Mouse (Mus musculus) colon, adult 2 months (tissue): ENCODE data around the gene 4933400A11Rik. TPM values are rescaled to one million over a fixed set of nuclear protein-coding genes. Genes with fewer than 3 reads are reported as not detected.

Experiments
- polyA plus RNA-seq: library from polyadenylated mRNA; depleted of rRNA; stranded (reverse); fragments of >200 nt; gene quantifications from 2 replicates; pipeline ENCODE4 v1.2.3, GENCODE M21; 2012; rRNA removed

The 4933400A11Rik gene
- polyA plus RNA-seq = not detected in 2 replicates

GRCm38 (mm10) chrX:169779535-169779934 is at the start of gene 4933400A11Rik:
4933400A11Rik (minus strand) TSS chrX:169779635.

Other genes starting within 250 kb of the 4933400A11Rik start
- gene Mid1, start 94.4 kb downstream of the 4933400A11Rik start, polyA plus RNA-seq = 12.7 and 14.0 TPM in 2 replicates
- 710 and 822 TPM in 2 replicates for gene Gm21887, start 230.0 kb upstream of the 4933400A11Rik start, polyA plus RNA-seq